ENCODE assay signal across 17 mouse cellular contexts in the genomic region with DNA sequence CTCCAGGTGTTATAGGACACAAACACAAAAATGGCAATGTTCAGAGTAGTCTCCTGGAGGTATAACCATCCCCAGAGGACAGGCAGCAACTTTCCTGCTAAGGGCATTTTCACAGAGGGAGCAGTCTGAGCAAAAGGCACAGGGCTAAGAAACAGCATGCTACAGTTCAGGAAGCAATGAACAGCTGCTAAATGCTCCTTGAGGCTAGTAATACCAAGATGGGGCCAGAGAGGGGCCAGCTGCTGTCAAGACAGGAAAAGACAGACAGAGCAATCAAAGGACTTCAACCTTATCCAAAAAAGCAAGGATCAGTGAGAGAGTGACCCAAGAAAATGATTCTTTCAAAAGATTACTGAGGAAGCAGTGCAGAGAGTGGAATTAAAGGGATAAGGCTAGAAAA. TPM values are rescaled to one million over a fixed set of nuclear protein-coding genes. Genes with fewer than 3 reads are reported as not detected.
DNase-seq lines count a peak whose midpoint lies in the region; ATAC-seq lines count a peak whose summit lies in the region.
"Had no signal": no experiment of that assay in that cellular context is flagged by ENCODE, and none has a peak within 500 bp of the region (broad histone marks: within the 10 kb centered on the region; RNA-seq: fewer than 3 reads in every experiment).

No protein-coding gene starts in this region.

- H3K36me3 ChIP-seq in embryonic facial prominence, embryonic 14.5 days (ENCODE audit: control insufficient read depth, insufficient read depth, low read length): no peaks in the 10 kb centered on the region

- no peak overlapping the region for H3K4me3 ChIP-seq in embryonic facial prominence, embryonic 14.5 days (ENCODE audit: low read depth, low read length)
- H3K4me3 ChIP-seq: embryonic facial prominence, embryonic 12.5 days; heart, embryonic 12.5 days; hindbrain, embryonic 12.5 days; neural tube, embryonic 13.5 days had no signal

- H3K4me1 ChIP-seq in embryonic facial prominence, embryonic 14.5 days (ENCODE audit: control insufficient read depth, insufficient read depth, low read length): peaks cover 23% of the 10 kb centered on the region

- no peaks in the 10 kb centered on the region for H3K27me3 ChIP-seq in embryonic facial prominence, embryonic 14.5 days (replicated peaks; ENCODE audit: control insufficient read depth, insufficient read depth, low read length)
- H3K27me3 ChIP-seq: embryonic facial prominence, embryonic 12.5 days; heart, embryonic 12.5 days; hindbrain, embryonic 12.5 days; neural tube, embryonic 13.5 days had no signal

- no peak overlapping the region for H3K9ac ChIP-seq in embryonic facial prominence, embryonic 14.5 days (ENCODE audit: low read depth, low read length)
- H3K9ac ChIP-seq: embryonic facial prominence, embryonic 12.5 days; heart, embryonic 12.5 days; hindbrain, embryonic 12.5 days; neural tube, embryonic 13.5 days had no signal

- no peak overlapping the region for H3K4me2 ChIP-seq in embryonic facial prominence, embryonic 14.5 days (ENCODE audit: low read depth, low read length)
- H3K4me2 ChIP-seq: embryonic facial prominence, embryonic 12.5 days; heart, embryonic 12.5 days; hindbrain, embryonic 12.5 days; neural tube, embryonic 13.5 days had no signal

- no peaks in the 10 kb centered on the region for H3K9me3 ChIP-seq in embryonic facial prominence, embryonic 14.5 days (ENCODE audit: control insufficient read depth, low read length)
- H3K9me3 ChIP-seq: embryonic facial prominence, embryonic 12.5 days; heart, embryonic 12.5 days; hindbrain, embryonic 12.5 days; neural tube, embryonic 13.5 days had no signal

- DNase-seq in embryo, embryonic 10 days (ENCODE audit: low spot score): peak; percentile 18
- no peak for DNase-seq in embryo, embryonic 9.5 days (ENCODE audit: extremely low spot score)
- peak; percentile 22 to 27 for DNase-seq in kidney, postnatal 4 days
- no peak for DNase-seq in kidney, postnatal 10 days
- peak; percentile 32 for DNase-seq in 3T3-L1 (ENCODE audit: low read depth, low spot score)
- DNase-seq in embryonic facial prominence, embryonic 14.5 days (ENCODE audit: low spot score): peak; percentile 33
- no peak for DNase-seq in right cerebral cortex, postnatal 4 days
- no peak for DNase-seq in thymus, postnatal 4 days
- DNase-seq: cerebellum, adult 9-10 months; gastrocnemius, postnatal 25 days; kidney, adult 11 months; lung, adult 18-20 months had no signal

- H3K27ac ChIP-seq in embryonic facial prominence, embryonic 14.5 days (replicated peaks; ENCODE audit: low read depth, low read length): no peak overlapping the region; the same call in 1 of the 2 replicates
- H3K27ac ChIP-seq: embryonic facial prominence, embryonic 12.5 days; hindbrain, embryonic 12.5 days; neural tube, embryonic 13.5 days had no signal

- no peak for ATAC-seq in embryonic facial prominence, embryonic 14.5 days (ENCODE audit: low read depth)
- ATAC-seq: midbrain, embryonic 16.5 days had no signal

RNA-seq across cellular contexts. Expression of a gene that starts 4.5 kb away (rescaled TPM):
- polyA plus RNA-seq in embryonic facial prominence, embryonic 14.5 days (2014; fragmentation: Nextera tagmentation; extraction: Ambion mirVana): 94.9 and 102 TPM in 2 replicates

RNA-seq across cellular contexts. Expression of a gene that starts 32.9 kb away (rescaled TPM):
- 174 and 186 TPM in 2 replicates for polyA plus RNA-seq in embryonic facial prominence, embryonic 14.5 days (2014; fragmentation: Nextera tagmentation; extraction: Ambion mirVana)

RNA-seq across cellular contexts. Expression of a gene that starts 47.9 kb away (rescaled TPM):
- polyA plus RNA-seq in embryonic facial prominence, embryonic 14.5 days (2014; fragmentation: Nextera tagmentation; extraction: Ambion mirVana): 23.3 and 24.9 TPM in 2 replicates

Comparison
In these comparisons a context has a peak if more than half of its experiments do, and no peak if none do; other contexts are left out.
1. DNase-seq: peak in embryo, embryonic 10 days (single experiment), kidney, postnatal 4 days (2 of 2), 3T3-L1 (single experiment) and embryonic facial prominence, embryonic 14.5 days (single experiment); none in embryo, embryonic 9.5 days (single experiment), kidney, postnatal 10 days (single experiment), right cerebral cortex, postnatal 4 days (single experiment) and thymus, postnatal 4 days (single experiment).